Mouse (Mus musculus): Measurements from ENCODE around the gene Olfr394. TPM values are rescaled to one million over a fixed set of nuclear protein-coding genes. Genes with fewer than 3 reads are reported as not detected.

Olfr394 gene
- polyA plus RNA-seq (2014; fragmentation: Illumina TruSeq; extraction: RNeasy Lipid Tissue Mini Kit (QIAGEN cat#74804); ENCODE audit: low read depth, low replicate concordance), result not detected

GRCm38 (mm10) chr11:73890671-73891070 is at the start of gene Olfr394:
Gene Olfr394 (minus strand): TSS chr11:73890771.

GRCm38 (mm10) chr11:73936377-73936776 is 45.8 kb upstream of the Olfr394 start, which contains the start of gene Olfr23:
Gene Olfr23 (plus strand): TSS chr11:73936677.

GRCm38 (mm10) chr11:73909199-73909598 is 18.6 kb upstream of the Olfr394 start, which contains the start of gene Olfr395:
Gene Olfr395 (minus strand): TSS chr11:73909299.

GRCm38 (mm10) chr11:73851354-73851753 is 39.2 kb downstream of the Olfr394 start, which contains the start of gene Olfr393:
Gene Olfr393 (minus strand): TSS chr11:73851454.

Other genes starting within 250 kb of the Olfr394 start
- 20.1 TPM for gene Zfp735, start 202.0 kb downstream of the Olfr394 start, polyA plus RNA-seq (2014; fragmentation: Illumina TruSeq; extraction: RNeasy Lipid Tissue Mini Kit (QIAGEN cat#74804); ENCODE audit: low read depth, low replicate concordance)
- gene Olfr389, start 110.1 kb downstream of the Olfr394 start, polyA plus RNA-seq (2014; fragmentation: Illumina TruSeq; extraction: RNeasy Lipid Tissue Mini Kit (QIAGEN cat#74804); ENCODE audit: low read depth, low replicate concordance), result not detected
- 0.18 TPM for gene Olfr390, start 107.8 kb downstream of the Olfr394 start, polyA plus RNA-seq (2014; fragmentation: Illumina TruSeq; extraction: RNeasy Lipid Tissue Mini Kit (QIAGEN cat#74804); ENCODE audit: low read depth, low replicate concordance)
- gene Olfr391-ps, start 87.7 kb downstream of the Olfr394 start, polyA plus RNA-seq (2014; fragmentation: Illumina TruSeq; extraction: RNeasy Lipid Tissue Mini Kit (QIAGEN cat#74804); ENCODE audit: low read depth, low replicate concordance), result not detected
- not detected for gene Olfr392, start 73.7 kb downstream of the Olfr394 start, polyA plus RNA-seq (2014; fragmentation: Illumina TruSeq; extraction: RNeasy Lipid Tissue Mini Kit (QIAGEN cat#74804); ENCODE audit: low read depth, low replicate concordance)
- gene Olfr393, start 39.3 kb downstream of the Olfr394 start, polyA plus RNA-seq (2014; fragmentation: Illumina TruSeq; extraction: RNeasy Lipid Tissue Mini Kit (QIAGEN cat#74804); ENCODE audit: low read depth, low replicate concordance), result not detected
- not detected for gene Olfr395, start 18.5 kb upstream of the Olfr394 start, polyA plus RNA-seq (2014; fragmentation: Illumina TruSeq; extraction: RNeasy Lipid Tissue Mini Kit (QIAGEN cat#74804); ENCODE audit: low read depth, low replicate concordance)
- gene Olfr23, start 45.9 kb upstream of the Olfr394 start, polyA plus RNA-seq (2014; fragmentation: Illumina TruSeq; extraction: RNeasy Lipid Tissue Mini Kit (QIAGEN cat#74804); ENCODE audit: low read depth, low replicate concordance), result 1.6 TPM
- gene Olfr397, start 70.0 kb upstream of the Olfr394 start, polyA plus RNA-seq (2014; fragmentation: Illumina TruSeq; extraction: RNeasy Lipid Tissue Mini Kit (QIAGEN cat#74804); ENCODE audit: low read depth, low replicate concordance), result not detected
- gene Olfr398, start 99.6 kb upstream of the Olfr394 start, polyA plus RNA-seq (2014; fragmentation: Illumina TruSeq; extraction: RNeasy Lipid Tissue Mini Kit (QIAGEN cat#74804); ENCODE audit: low read depth, low replicate concordance), result not detected
- not detected for gene Olfr139, start 165.8 kb upstream of the Olfr394 start, polyA plus RNA-seq (2014; fragmentation: Illumina TruSeq; extraction: RNeasy Lipid Tissue Mini Kit (QIAGEN cat#74804); ENCODE audit: low read depth, low replicate concordance)
- not detected for gene Olfr399, start 165.8 kb upstream of the Olfr394 start, polyA plus RNA-seq (2014; fragmentation: Illumina TruSeq; extraction: RNeasy Lipid Tissue Mini Kit (QIAGEN cat#74804); ENCODE audit: low read depth, low replicate concordance)
- not detected for gene Zfp616, start 179.2 kb upstream of the Olfr394 start, polyA plus RNA-seq (2014; fragmentation: Illumina TruSeq; extraction: RNeasy Lipid Tissue Mini Kit (QIAGEN cat#74804); ENCODE audit: low read depth, low replicate concordance)
- gene Olfr401, start 222.9 kb upstream of the Olfr394 start, polyA plus RNA-seq (2014; fragmentation: Illumina TruSeq; extraction: RNeasy Lipid Tissue Mini Kit (QIAGEN cat#74804); ENCODE audit: low read depth, low replicate concordance), result not detected